Mouse (Mus musculus): ENCODE results near the gene Hmox2. TPM values are rescaled to one million over a fixed set of nuclear protein-coding genes. Genes with fewer than 3 reads are reported as not detected.

Gene Hmox2
- polyA plus RNA-seq, 1 experiment from 2014 or later: 102 TPM

GRCm38 (mm10) chr16:4767012-4767790 lies 41.0 kb downstream of the Hmox2 start:
- no peak overlapping the region for H3K27ac ChIP-seq
- H3K9me3 ChIP-seq: no peaks in the 10 kb centered on the region
- H3K4me2 ChIP-seq (replicated peaks): no peak overlapping the region
- no peak overlapping the region for H3K9ac ChIP-seq
- peaks cover 70% of the 10 kb centered on the region for H3K36me3 ChIP-seq
- H3K4me1 ChIP-seq: no peaks in the 10 kb centered on the region
- no peak overlapping the region for H3K4me3 ChIP-seq
- H3K27me3 ChIP-seq: no peaks in the 10 kb centered on the region
- no peak for ATAC-seq (ENCODE audit: insufficient number of reproducible peaks, insufficient read depth, low FRiP score, low TSS enrichment)
- 84% methylated on average over 6 of the region's 6 CpGs for WGBS

DNA sequence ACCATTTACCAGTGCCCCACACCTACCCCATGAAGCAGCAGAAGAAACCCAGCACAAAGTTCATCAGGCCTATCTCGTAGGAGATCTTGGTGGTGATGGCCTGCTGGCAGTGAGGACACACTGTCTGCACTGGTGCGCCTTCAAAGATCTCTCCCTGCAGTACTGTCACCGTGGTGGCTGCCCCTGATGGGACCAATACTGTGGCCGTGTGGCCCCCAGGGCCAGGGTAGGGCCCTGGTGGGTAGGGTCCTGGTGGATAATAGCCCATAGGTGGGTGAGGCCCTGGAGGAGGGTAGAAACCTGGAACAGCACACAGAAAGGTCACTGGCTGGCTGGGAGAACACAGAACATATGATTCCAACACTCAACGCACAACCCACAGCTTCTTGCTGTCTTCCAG lies 42.6 kb downstream of the Hmox2 start:
- Histone ChIP-seq H3K27ac (no peak overlapping the region), H3K36me3 (peaks cover 69% of the 10 kb centered on the region), H3K9me3 (no peaks in the 10 kb centered on the region), H3K27me3 (no peaks in the 10 kb centered on the region), H3K4me3 (no peak overlapping the region), H3K9ac (no peak overlapping the region), H3K4me1 (no peaks in the 10 kb centered on the region), H3K4me2 (replicated peaks) (no peak overlapping the region)
- no peak for ATAC-seq (ENCODE audit: insufficient number of reproducible peaks, insufficient read depth, low FRiP score, low TSS enrichment)
- WGBS: 94% methylated on average over 5 of the region's 5 CpGs

DNA sequence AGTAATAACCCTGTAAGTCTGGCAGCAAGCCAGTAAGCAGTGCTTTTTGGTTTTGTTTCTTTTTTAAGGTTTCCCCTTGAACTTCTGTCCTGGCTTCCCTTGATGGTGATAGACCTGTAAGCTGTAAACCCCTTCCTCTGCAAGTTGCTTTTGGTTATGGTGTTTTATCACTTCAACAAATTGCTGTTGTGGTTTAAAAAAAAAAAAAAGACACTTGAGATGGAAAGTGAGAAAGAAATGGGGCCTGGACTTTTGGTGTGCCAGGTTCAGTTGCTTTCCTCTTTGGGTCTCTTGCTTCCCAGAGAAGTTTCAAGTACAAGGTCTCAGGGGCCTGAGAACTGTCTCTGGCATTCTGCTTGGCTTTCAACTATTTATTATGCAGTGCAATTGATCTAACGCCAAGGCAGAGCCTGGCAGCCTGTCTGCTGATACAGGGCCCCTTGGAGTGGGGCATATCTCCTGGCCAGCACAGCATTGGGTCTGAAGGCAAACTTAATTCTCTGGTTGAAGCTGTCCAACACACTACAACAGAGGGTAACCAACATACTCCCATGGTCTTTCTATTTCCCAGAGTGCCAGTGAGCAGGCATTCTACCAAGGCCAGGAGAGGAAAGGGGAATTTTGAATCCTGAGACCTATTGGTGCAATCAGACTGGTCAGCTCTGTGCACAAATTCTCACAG lies 47.3 kb downstream of the Hmox2 start:
- WGBS: 79% methylated on average over 1 of the region's 1 CpGs
- no peaks in the 10 kb centered on the region for H3K9me3 ChIP-seq
- H3K4me2 ChIP-seq (replicated peaks): no peak overlapping the region
- ATAC-seq (ENCODE audit: insufficient number of reproducible peaks, insufficient read depth, low FRiP score, low TSS enrichment): no peak
- H3K4me3 ChIP-seq: no peak overlapping the region
- peaks cover 33% of the 10 kb centered on the region for H3K36me3 ChIP-seq
- H3K27me3 ChIP-seq: no peaks in the 10 kb centered on the region
- no peak overlapping the region for H3K27ac ChIP-seq
- no peak overlapping the region for H3K9ac ChIP-seq
- no peaks in the 10 kb centered on the region for H3K4me1 ChIP-seq

- no peaks in the 10 kb centered on the region for H3K9me3 ChIP-seq
- H3K4me3 ChIP-seq: no peak overlapping the region
- WGBS: 91% methylated on average over 3 of the region's 3 CpGs
- no peak overlapping the region for H3K27ac ChIP-seq
- H3K36me3 ChIP-seq: peaks cover 21% of the 10 kb centered on the region
- H3K9ac ChIP-seq: no peak overlapping the region
- no peak for ATAC-seq (ENCODE audit: insufficient number of reproducible peaks, insufficient read depth, low FRiP score, low TSS enrichment)
- H3K27me3 ChIP-seq: no peaks in the 10 kb centered on the region
- peaks cover 6% of the 10 kb centered on the region; the same call in 1 of the 2 replicates for H3K4me1 ChIP-seq
- H3K4me2 ChIP-seq (replicated peaks): no peak overlapping the region
These were observed 51.2 kb downstream of the Hmox2 start for GRCm38 (mm10) chr16:4777171-4777904.

DNA sequence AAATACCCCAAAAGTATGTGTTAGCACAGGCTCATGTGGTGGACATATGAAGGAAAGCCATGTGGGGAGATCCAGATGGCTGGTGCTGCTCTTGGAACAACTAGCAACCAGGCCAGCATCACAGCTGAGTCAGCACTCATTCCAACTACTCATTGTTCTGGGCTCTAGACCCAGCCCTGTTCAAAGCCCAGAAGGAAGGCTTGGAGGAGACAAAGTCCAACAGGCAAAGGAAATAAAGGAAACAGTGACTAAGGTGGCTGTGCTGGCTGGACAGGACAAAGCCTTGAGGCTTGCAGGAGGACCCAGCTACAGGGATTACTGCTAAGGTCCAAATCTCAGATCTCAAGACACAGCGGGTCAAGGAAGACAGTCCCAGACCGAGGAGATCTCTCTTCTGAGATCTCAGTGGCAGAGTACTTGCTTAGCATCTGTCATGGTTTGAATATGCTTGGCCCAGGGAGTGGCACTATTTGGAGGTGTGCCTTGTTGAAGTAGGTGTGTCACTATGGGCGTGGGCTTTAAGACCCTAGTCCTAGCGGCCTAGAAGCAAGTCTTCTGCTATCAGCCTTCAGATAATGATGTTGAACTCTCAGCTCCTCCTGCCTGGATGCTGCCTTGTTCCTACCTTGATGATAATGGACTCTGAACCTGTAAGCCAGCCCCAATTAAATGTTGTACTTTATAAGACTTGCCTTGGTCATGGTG lies 51.9 kb downstream of the Hmox2 start:
- Histone ChIP-seq H3K4me2 (replicated peaks) (no peak overlapping the region), H3K27me3 (no peaks in the 10 kb centered on the region), H3K36me3 (peaks cover 21% of the 10 kb centered on the region), H3K27ac (no peak overlapping the region), H3K9me3 (no peaks in the 10 kb centered on the region), H3K9ac (no peak overlapping the region), H3K4me1 (peaks cover 11% of the 10 kb centered on the region), H3K4me3 (no peak overlapping the region)
- 94% methylated on average over 4 of the region's 4 CpGs for WGBS
- no peak for ATAC-seq (ENCODE audit: insufficient number of reproducible peaks, insufficient read depth, low FRiP score, low TSS enrichment)

DNA sequence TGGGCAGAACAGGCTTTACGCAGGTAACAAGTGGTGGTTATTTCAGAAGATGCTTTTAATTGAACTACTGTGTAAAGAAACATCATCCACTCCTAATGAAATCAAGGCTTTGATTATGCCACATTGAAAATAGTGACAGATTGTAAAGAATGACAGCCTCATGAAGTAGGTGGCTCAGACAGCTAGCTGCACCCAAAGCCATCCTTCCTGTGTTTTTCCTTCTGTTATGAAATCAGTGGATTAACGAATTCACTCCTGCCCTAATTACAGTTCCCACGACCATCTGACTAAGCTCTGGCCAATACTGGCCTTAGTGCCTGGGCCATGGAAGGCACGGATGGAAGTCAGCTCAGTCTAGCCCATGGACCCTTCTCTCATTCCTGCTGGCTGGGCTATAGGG lies 52.8 kb downstream of the Hmox2 start:
- peaks cover 13% of the 10 kb centered on the region for H3K4me1 ChIP-seq
- no peaks in the 10 kb centered on the region for H3K27me3 ChIP-seq
- H3K27ac ChIP-seq: no peak overlapping the region
- ATAC-seq (ENCODE audit: insufficient number of reproducible peaks, insufficient read depth, low FRiP score, low TSS enrichment): no peak
- peaks cover 21% of the 10 kb centered on the region for H3K36me3 ChIP-seq
- no peak overlapping the region for H3K9ac ChIP-seq
- 93% methylated on average over 4 of the region's 4 CpGs for WGBS
- no peaks in the 10 kb centered on the region for H3K9me3 ChIP-seq
- H3K4me2 ChIP-seq (replicated peaks): no peak overlapping the region
- H3K4me3 ChIP-seq: no peak overlapping the region

DNA sequence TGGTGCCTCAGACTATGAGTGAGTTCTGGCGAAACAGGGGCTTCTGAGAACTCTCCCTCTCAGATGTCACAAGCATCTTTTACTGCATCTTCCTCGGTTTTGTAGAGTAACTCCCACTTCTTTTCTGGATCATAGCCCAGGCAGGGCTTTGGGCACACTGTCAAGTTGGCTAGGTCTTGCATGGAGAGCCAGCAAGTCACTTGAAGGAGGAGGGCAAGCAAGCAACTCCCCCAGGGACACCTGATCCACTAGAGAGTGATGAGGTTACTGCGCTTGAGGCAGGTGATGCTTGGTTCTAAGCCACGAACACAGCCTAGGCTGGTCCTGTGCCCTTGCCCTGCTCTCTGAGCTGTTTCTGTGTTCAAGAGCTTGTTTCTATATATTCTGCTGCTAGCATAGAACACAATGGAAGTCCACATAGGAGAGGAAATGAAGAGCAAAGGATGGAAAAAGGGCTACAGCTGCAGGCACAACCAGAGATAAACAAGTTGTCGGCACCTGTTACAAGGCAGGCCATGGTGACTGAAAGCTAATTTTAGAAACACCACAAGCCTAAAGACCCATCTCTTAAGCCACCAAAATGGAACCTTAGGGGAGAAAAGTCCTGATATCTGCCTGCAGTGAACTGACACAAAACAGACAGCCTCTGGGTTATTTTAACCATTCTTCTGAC lies 55.5 kb downstream of the Hmox2 start:
- Histone ChIP-seq H3K4me1 (peaks cover 26% of the 10 kb centered on the region), H3K36me3 (peaks cover 21% of the 10 kb centered on the region)
- ATAC-seq (ENCODE audit: insufficient number of reproducible peaks, insufficient read depth, low FRiP score, low TSS enrichment): no peak

GRCm38 (mm10) chr16:4782515-4782914 lies 56.4 kb downstream of the Hmox2 start:
- H3K4me2 ChIP-seq (replicated peaks): no peak overlapping the region
- no peak overlapping the region for H3K9ac ChIP-seq
- H3K36me3 ChIP-seq: peaks cover 15% of the 10 kb centered on the region
- H3K27me3 ChIP-seq: no peaks in the 10 kb centered on the region
- H3K4me3 ChIP-seq: no peak overlapping the region
- H3K9me3 ChIP-seq: no peaks in the 10 kb centered on the region
- no peak for ATAC-seq (ENCODE audit: insufficient number of reproducible peaks, insufficient read depth, low FRiP score, low TSS enrichment)
- no peak overlapping the region for H3K27ac ChIP-seq
- H3K4me1 ChIP-seq: peaks cover 29% of the 10 kb centered on the region

More for the DNA sequence above, 55.5 kb downstream of the Hmox2 start:
- Histone ChIP-seq H3K9ac (no peak overlapping the region), H3K4me3 (no peak overlapping the region), H3K9me3 (no peaks in the 10 kb centered on the region), H3K27me3 (no peaks in the 10 kb centered on the region), H3K4me2 (replicated peaks) (no peak overlapping the region), H3K27ac (no peak overlapping the region)
- WGBS: 90% methylated on average over 5 of the region's 5 CpGs

DNA sequence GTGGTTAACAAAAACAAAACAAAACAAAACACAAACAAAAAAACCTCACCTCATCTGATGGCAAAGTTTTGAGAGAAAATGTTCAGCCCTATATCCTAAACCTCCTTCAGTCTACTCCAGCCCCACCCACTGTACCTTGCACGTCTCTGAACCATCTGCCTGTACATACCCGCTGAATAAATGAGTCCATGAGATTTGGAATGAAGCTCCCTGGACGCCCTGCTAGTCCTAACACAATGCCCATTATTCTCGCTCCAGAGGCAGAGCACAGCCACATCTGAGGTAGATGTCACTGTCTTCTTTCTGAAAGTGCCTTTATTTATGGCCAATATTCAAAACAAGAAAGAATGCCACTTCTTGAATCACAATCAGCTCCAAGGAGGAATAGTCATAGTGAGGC lies 59.5 kb downstream of the Hmox2 start:
- ATAC-seq (ENCODE audit: insufficient number of reproducible peaks, insufficient read depth, low FRiP score, low TSS enrichment): no peak

GRCm38 (mm10) chr16:4788176-4788575 lies 62.0 kb downstream of the Hmox2 start:
- Histone ChIP-seq H3K4me2 (replicated peaks) (peak overlapping the region; percentile 91), H3K4me3 (no peak overlapping the region), H3K4me1 (peaks cover 27% of the 10 kb centered on the region), H3K27me3 (no peaks in the 10 kb centered on the region), H3K27ac (no peak overlapping the region), H3K9ac (no peak overlapping the region), H3K9me3 (no peaks in the 10 kb centered on the region), H3K36me3 (no peaks in the 10 kb centered on the region)
- no peak for ATAC-seq (ENCODE audit: insufficient number of reproducible peaks, insufficient read depth, low FRiP score, low TSS enrichment)

More for the DNA sequence above, 59.5 kb downstream of the Hmox2 start:
- Histone ChIP-seq H3K9ac (no peak overlapping the region), H3K4me3 (no peak overlapping the region), H3K4me1 (peaks cover 39% of the 10 kb centered on the region), H3K27ac (no peak overlapping the region), H3K36me3 (0 out of 2 replicates have a peak, but pooled peaks cover 4% of the 10 kb centered on the region), H3K4me2 (replicated peaks) (no peak overlapping the region), H3K9me3 (no peaks in the 10 kb centered on the region), H3K27me3 (no peaks in the 10 kb centered on the region)
- 62% methylated on average over 4 of the region's 4 CpGs for whole genome bisulfite sequencing

- H3K27me3 ChIP-seq: no peaks in the 10 kb centered on the region
- peak overlapping the region; percentile 98 for H3K27ac ChIP-seq
- peaks cover 27% of the 10 kb centered on the region for H3K4me1 ChIP-seq
- WGBS: under 1% methylated on average over 29 of the region's 29 CpGs
- H3K4me3 ChIP-seq: peak overlapping the region; percentile 81
- no peaks in the 10 kb centered on the region for H3K36me3 ChIP-seq
- peak; percentile 66 for ATAC-seq (ENCODE audit: insufficient number of reproducible peaks, insufficient read depth, low FRiP score, low TSS enrichment)
- H3K9ac ChIP-seq: peak overlapping the region; percentile 80
- H3K4me2 ChIP-seq (replicated peaks): peak overlapping the region; percentile 91
- no peaks in the 10 kb centered on the region for H3K9me3 ChIP-seq
These were observed 63.2 kb downstream of the Hmox2 start for GRCm38 (mm10) chr16:4789311-4789768.
